Mouse (Mus musculus): ENCODE data around the gene Sox5. TPM values are rescaled to one million over a fixed set of nuclear protein-coding genes. Genes with fewer than 3 reads are reported as not detected.

The Sox5 gene
- total and polyA plus RNA-seq, 3 experiments = 0.08 to 0.47 (median 0.46) TPM

GRCm38 (mm10) chr6:144709614-144710180 lies 72.1 kb downstream of the Sox5 start:
- in situ Hi-C loops (cut with MboI; ENCODE audit: low pct_ligation_motif_present, low pct_unique_long_range_greater_than_20kb, low sequenced_read_pairs) = no loop called here
- no peak for TF ChIP-seq UBTF (IDR thresholded peaks at IDR 0.05; ENCODE audit: low read depth, low read length)
- no peak for TF ChIP-seq NELFE (IDR thresholded peaks at IDR 0.05; ENCODE audit: low read depth, low read length)
- no peak for DNase-seq (ENCODE audit: extremely low read depth)
- H3K36me3 ChIP-seq (replicated peaks in 1 of 2; ENCODE audit: control insufficient read depth in 1 of 2, insufficient read depth in 1 of 2, low read length in 1 of 2) = no peaks in the 10 kb centered on the region
- H3K27ac ChIP-seq (ENCODE audit: insufficient read depth, low read depth) = no peak overlapping the region
- H3K9me3 ChIP-seq (replicated peaks; ENCODE audit: low read length) = no peaks in the 10 kb centered on the region
- dilution Hi-C loops (cut with MboI; ENCODE audit: extremely low pct_ligation_motif_present, extremely low pct_unique_long_range_greater_than_20kb, low sequenced_read_pairs) = no loop called here
- no peak overlapping the region for H3K9ac ChIP-seq (ENCODE audit: insufficient read depth, low read depth)
- no peak overlapping the region for H3K4me2 ChIP-seq (ENCODE audit: insufficient read depth, low read depth, poor library complexity, severe bottlenecking)
- no peaks in the 10 kb centered on the region for H3K4me1 ChIP-seq (ENCODE audit: control insufficient read depth in 1 of 2, insufficient read depth in 2 of 2)
- no peak overlapping the region for H3K4me3 ChIP-seq (replicated peaks in 1 of 3; ENCODE audit: low read depth in 2 of 3, low read length in 2 of 3, poor library complexity in 1 of 3)
- no peaks in the 10 kb centered on the region for H3K79me2 ChIP-seq (replicated peaks; ENCODE audit: control insufficient read depth, extremely low read depth, insufficient read depth, poor library complexity, severe bottlenecking)
- no peaks in the 10 kb centered on the region for H3K27me3 ChIP-seq (replicated peaks)

- no peaks in the 10 kb centered on the region for H3K27me3 ChIP-seq (replicated peaks)
- dilution Hi-C loops (cut with MboI; ENCODE audit: extremely low pct_ligation_motif_present, extremely low pct_unique_long_range_greater_than_20kb, low sequenced_read_pairs) (no loop called here), in situ Hi-C loops (cut with MboI; ENCODE audit: low pct_ligation_motif_present, low pct_unique_long_range_greater_than_20kb, low sequenced_read_pairs) (no loop called here)
- DNase-seq (ENCODE audit: extremely low read depth) = no peak
- H3K36me3 ChIP-seq (replicated peaks in 1 of 2; ENCODE audit: control insufficient read depth in 1 of 2, insufficient read depth in 1 of 2, low read length in 1 of 2) = no peaks in the 10 kb centered on the region
- no peak overlapping the region for H3K27ac ChIP-seq (ENCODE audit: insufficient read depth, low read depth)
- H3K9ac ChIP-seq (ENCODE audit: insufficient read depth, low read depth) = no peak overlapping the region
- TF ChIP-seq ELF1 (IDR thresholded peaks at IDR 0.05; ENCODE audit: low read depth, low read length) = no peak
- TF ChIP-seq ZKSCAN1 (IDR thresholded peaks at IDR 0.05; ENCODE audit: borderline replicate concordance, low read depth, low read length) = no peak
- no peak for TF ChIP-seq USF2 (conservative IDR thresholded peaks at IDR 0.05; ENCODE audit: low read depth, low read length)
- no peak for TF ChIP-seq EP300 (IDR thresholded peaks at IDR 0.05; ENCODE audit: low read length)
- TF ChIP-seq BHLHE40 (IDR thresholded peaks at IDR 0.05; ENCODE audit: low read depth, low read length) = no peak
- no peak for TF ChIP-seq POLR2AphosphoS2 (IDR thresholded peaks at IDR 0.05; ENCODE audit: low read depth, low read length)
- TF ChIP-seq RAD21 (IDR thresholded peaks at IDR 0.05; ENCODE audit: low read depth, low read length) = no peak
- no peak for TF ChIP-seq MAZ (IDR thresholded peaks at IDR 0.05; ENCODE audit: low read depth, low read length)
- TF ChIP-seq CHD1 (IDR thresholded peaks at IDR 0.05; ENCODE audit: low read depth, low read length) = no peak
- TF ChIP-seq CTCF (conservative IDR thresholded peaks at IDR 0.05 in 1 of 2, IDR thresholded peaks at IDR 0.05 in 1 of 2; ENCODE audit: low read depth in 2 of 2, low read length in 2 of 2) = no peak
- TF ChIP-seq RCOR1 (conservative IDR thresholded peaks at IDR 0.05; ENCODE audit: low read depth, low read length) = no peak
- no peak for TF ChIP-seq MYC (IDR thresholded peaks at IDR 0.05; ENCODE audit: low read depth, low read length)
- no peak for TF ChIP-seq CHD2 (IDR thresholded peaks at IDR 0.05; ENCODE audit: low read length)
- TF ChIP-seq UBTF (IDR thresholded peaks at IDR 0.05; ENCODE audit: low read depth, low read length) = no peak
- TF ChIP-seq MXI1 (IDR thresholded peaks at IDR 0.05; ENCODE audit: low read depth, low read length) = no peak
- no peak for TF ChIP-seq ZMIZ1 (IDR thresholded peaks at IDR 0.05; ENCODE audit: low read depth, low read length)
- no peak for TF ChIP-seq ZC3H11A (IDR thresholded peaks at IDR 0.05; ENCODE audit: low read depth, low read length)
- TF ChIP-seq MAX (IDR thresholded peaks at IDR 0.05; ENCODE audit: low read length) = no peak
- no peak for TF ChIP-seq PAX5 (IDR thresholded peaks at IDR 0.05; ENCODE audit: low read length)
- H3K9me3 ChIP-seq (replicated peaks; ENCODE audit: low read length) = peaks cover 8% of the 10 kb centered on the region
- H3K4me3 ChIP-seq (replicated peaks in 1 of 3; ENCODE audit: low read depth in 2 of 3, low read length in 2 of 3, poor library complexity in 1 of 3) = no peak overlapping the region
- H3K4me1 ChIP-seq (ENCODE audit: control insufficient read depth in 1 of 2, insufficient read depth in 2 of 2) = no peaks in the 10 kb centered on the region
- H3K79me2 ChIP-seq (replicated peaks; ENCODE audit: control insufficient read depth, extremely low read depth, insufficient read depth, poor library complexity, severe bottlenecking) = no peaks in the 10 kb centered on the region
- H3K4me2 ChIP-seq (ENCODE audit: insufficient read depth, low read depth, poor library complexity, severe bottlenecking) = no peak overlapping the region
Measured at GRCm38 (mm10) chr6:144708410-144708809, 73.4 kb downstream of the Sox5 start.

Data from CH12.LX (cell line).